Mouse (Mus musculus) small intestine, adult 2 months (tissue): ENCODE measurements around the gene Timp4. TPM values are rescaled to one million over a fixed set of nuclear protein-coding genes. Genes with fewer than 3 reads are reported as not detected.

Experiments
- H3K27ac ChIP-seq: fragments of 200-500 bp; 2 replicates; pipeline ENCODE4 v1.5.1; 2012; ENCODE audit warnings: low read depth, low read length, control low read depth, inconsistent platforms; ENCODE audit not compliant: insufficient read depth
- H3K27me3 ChIP-seq: fragments of 200-500 bp; 2 replicates; pipeline ENCODE4 v1.6.1; 2012; ENCODE audit warnings: mild to moderate bottlenecking, moderate library complexity, low read length, inconsistent platforms; ENCODE audit not compliant: control insufficient read depth, insufficient read depth
- H3K36me3 ChIP-seq: fragments of 200-500 bp; 2 replicates; pipeline ENCODE4 v1.6.1; 2012; ENCODE audit warnings: mild to moderate bottlenecking, low read length, control low read depth, inconsistent platforms; ENCODE audit not compliant: control insufficient read depth, insufficient read depth
- H3K4me1 ChIP-seq: fragments of 200-500 bp; 2 replicates; pipeline ENCODE4 v1.6.1; 2012; ENCODE audit warnings: low read length, inconsistent platforms, mixed read lengths; ENCODE audit not compliant: control insufficient read depth, insufficient read depth, insufficient read length
- H3K4me3 ChIP-seq: fragments of 200-500 bp; 2 replicates; pipeline ENCODE4 v1.5.1; 2012; ENCODE audit warnings: low read depth, mild to moderate bottlenecking, control low read depth, inconsistent platforms, low read length, moderate library complexity
- CTCF ChIP-seq: fragments of 200-500 bp; IDR thresholded peaks from 2 replicates; pipeline ENCODE4 v1.5.1; 2012; ENCODE audit warnings: low read depth, mild to moderate bottlenecking, control low read depth, inconsistent platforms, low read length, moderate library complexity, mixed read lengths; ENCODE audit not compliant: insufficient replicate concordance, insufficient read length; ENCODE audit errors: extremely low read depth
- POLR2A ChIP-seq: fragments of 200-500 bp; IDR thresholded peaks from 2 replicates; pipeline ENCODE4 v1.6.1; 2012; ENCODE audit warnings: low read depth, mild to moderate bottlenecking, control low read depth, inconsistent platforms, low read length, moderate library complexity
- WGBS: fragments of 180-500 bp; shearing (Covaris S2); methylation state at CpG from one replicate; pipeline ENCODE4 v1.1.7; 2018; 5-methylcytosine and 5-hydroxymethylcytosine counted together
- polyA plus RNA-seq: library from polyadenylated mRNA; depleted of rRNA; stranded (reverse); fragments of >200 nt; gene quantifications from 2 replicates; pipeline ENCODE4 v1.2.3, GENCODE M21; 2012

Gene Timp4
- polyA plus RNA-seq, 1 experiment: 0.09 TPM

GRCm38 (mm10) chr6:115271326-115271725 is 19.3 kb upstream of the Timp4 start:
- no peak overlapping the region for H3K27ac ChIP-seq
- TF ChIP-seq CTCF: no peak
- H3K4me3 ChIP-seq: no peak overlapping the region
- H3K4me1 ChIP-seq: no peaks in the 10 kb centered on the region
- WGBS: 76% methylated on average over 3 of the region's 3 CpGs
- no peaks in the 10 kb centered on the region for H3K27me3 ChIP-seq
- no peaks in the 10 kb centered on the region for H3K36me3 ChIP-seq

- H3K27me3 ChIP-seq: no peaks in the 10 kb centered on the region
- H3K4me1 ChIP-seq: no peaks in the 10 kb centered on the region
- no peaks in the 10 kb centered on the region for H3K36me3 ChIP-seq
- TF ChIP-seq CTCF (no peak), POLR2A (no peak)
- WGBS: 66% methylated on average over 2 of the region's 2 CpGs
- H3K4me3 ChIP-seq: no peak overlapping the region
- H3K27ac ChIP-seq: no peak overlapping the region
Observed at GRCm38 (mm10) chr6:115270085-115270484, 18.1 kb upstream of the Timp4 start.

- no peak overlapping the region for H3K27ac ChIP-seq
- TF ChIP-seq CTCF: no peak
- TF ChIP-seq POLR2A: no peak
- no peak overlapping the region for H3K4me3 ChIP-seq
- H3K27me3 ChIP-seq: no peaks in the 10 kb centered on the region
- H3K4me1 ChIP-seq: no peaks in the 10 kb centered on the region
- 72% methylated on average over 5 of the region's 5 CpGs for WGBS
- no peaks in the 10 kb centered on the region for H3K36me3 ChIP-seq
Observed at GRCm38 (mm10) chr6:115269561-115269960, 17.6 kb upstream of the Timp4 start.

DNA sequence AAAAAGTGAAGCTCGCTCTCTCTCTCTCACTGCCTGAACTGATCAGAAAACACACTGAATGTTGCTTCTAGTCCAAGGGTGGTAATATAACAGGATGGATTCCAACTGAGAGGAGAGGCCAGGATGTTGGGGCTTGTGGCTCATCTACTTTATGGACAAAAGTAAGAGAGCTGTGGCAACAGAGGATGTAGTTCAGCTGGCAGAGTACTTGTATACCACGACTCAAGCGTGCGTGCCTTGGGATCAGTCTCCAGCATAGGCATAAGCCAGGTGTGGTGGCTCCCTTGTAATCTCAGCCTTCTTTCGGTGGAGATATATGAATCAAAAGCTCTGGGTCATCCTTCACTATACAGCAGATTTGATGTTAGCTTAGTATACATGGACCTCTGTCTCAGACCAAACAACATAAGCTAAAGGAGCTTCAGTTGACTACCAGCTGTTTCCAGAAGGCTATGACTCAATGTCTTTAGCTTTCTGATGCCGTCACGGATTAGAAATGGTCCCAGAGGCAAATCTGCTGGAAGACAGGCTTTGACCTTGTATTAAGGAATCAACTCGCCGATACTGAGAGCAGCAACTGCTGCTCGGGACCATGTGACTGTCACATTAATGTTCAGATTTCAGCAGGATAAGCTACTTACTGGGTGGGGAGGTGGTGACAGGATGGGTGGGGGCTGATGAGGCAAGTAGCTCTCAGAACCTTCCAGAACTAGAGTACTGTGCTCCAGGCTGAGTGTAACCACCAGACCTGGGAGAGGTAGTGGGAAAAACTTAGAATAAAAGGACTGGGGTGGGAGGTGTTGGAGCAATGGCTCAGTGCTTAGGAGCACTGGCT is 16.8 kb upstream of the Timp4 start:
- no peak for TF ChIP-seq POLR2A
- no peak for TF ChIP-seq CTCF

GRCm38 (mm10) chr6:115267916-115268315 is 15.9 kb upstream of the Timp4 start:
- no peaks in the 10 kb centered on the region for H3K4me1 ChIP-seq
- TF ChIP-seq CTCF (peak; percentile 64; the same call in 1 of the 2 replicates), POLR2A (no peak)
- H3K36me3 ChIP-seq: no peaks in the 10 kb centered on the region
- 64% methylated on average over 2 of the region's 2 CpGs for whole genome bisulfite sequencing
- H3K4me3 ChIP-seq: no peak overlapping the region
- H3K27ac ChIP-seq: no peak overlapping the region
- H3K27me3 ChIP-seq: no peaks in the 10 kb centered on the region

More for the DNA sequence above, 16.8 kb upstream of the Timp4 start:
- no peaks in the 10 kb centered on the region for H3K4me1 ChIP-seq
- H3K27ac ChIP-seq: no peak overlapping the region
- WGBS: 91% methylated on average over 10 of the region's 10 CpGs
- no peak overlapping the region for H3K4me3 ChIP-seq
- H3K27me3 ChIP-seq: no peaks in the 10 kb centered on the region
- H3K36me3 ChIP-seq: no peaks in the 10 kb centered on the region

- Histone ChIP-seq H3K36me3 (no peaks in the 10 kb centered on the region), H3K27ac (no peak overlapping the region), H3K4me3 (no peak overlapping the region), H3K27me3 (no peaks in the 10 kb centered on the region), H3K4me1 (no peaks in the 10 kb centered on the region)
- WGBS: 79% methylated on average over 5 of the region's 5 CpGs
- no peak for TF ChIP-seq POLR2A
- no peak for TF ChIP-seq CTCF
Observed at GRCm38 (mm10) chr6:115266791-115267190, 14.8 kb upstream of the Timp4 start.

GRCm38 (mm10) chr6:115260507-115260906 is 8.5 kb upstream of the Timp4 start:
- H3K4me1 ChIP-seq: no peaks in the 10 kb centered on the region
- TF ChIP-seq CTCF (no peak), POLR2A (no peak)
- no peaks in the 10 kb centered on the region for H3K36me3 ChIP-seq
- H3K4me3 ChIP-seq: no peak overlapping the region
- no peak overlapping the region for H3K27ac ChIP-seq
- 41% methylated on average over 3 of the region's 3 CpGs for WGBS
- no peaks in the 10 kb centered on the region for H3K27me3 ChIP-seq
